Mouse (Mus musculus): ENCODE data around the gene Abi3bp. TPM values are rescaled to one million over a fixed set of nuclear protein-coding genes. Genes with fewer than 3 reads are reported as not detected.

Abi3bp gene
- total RNA-seq, 1 experiment from 2014 or later, result not detected

DNA sequence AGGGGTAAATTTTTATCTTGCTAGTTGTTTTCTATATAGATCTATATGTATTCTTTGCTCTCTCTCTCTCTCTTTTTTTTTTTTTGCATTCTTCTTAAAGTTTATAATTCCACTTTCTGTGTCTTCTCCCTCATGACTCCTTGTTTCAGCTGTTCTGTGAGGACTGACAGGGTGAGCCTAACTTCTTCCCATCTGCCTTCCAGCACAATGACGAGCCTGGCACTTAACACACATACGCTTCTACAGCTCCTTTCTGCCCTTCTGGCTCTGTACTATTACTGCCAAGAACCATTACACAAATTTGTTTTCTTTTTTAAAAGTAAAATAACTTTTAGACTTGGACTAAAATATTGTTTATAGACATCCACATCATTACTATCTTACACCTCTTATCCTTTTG lies 195.7 kb downstream of the Abi3bp start:
- no peak for ATAC-seq (replicated peaks; ENCODE audit: low read depth, poor library complexity, severe bottlenecking)

DNA sequence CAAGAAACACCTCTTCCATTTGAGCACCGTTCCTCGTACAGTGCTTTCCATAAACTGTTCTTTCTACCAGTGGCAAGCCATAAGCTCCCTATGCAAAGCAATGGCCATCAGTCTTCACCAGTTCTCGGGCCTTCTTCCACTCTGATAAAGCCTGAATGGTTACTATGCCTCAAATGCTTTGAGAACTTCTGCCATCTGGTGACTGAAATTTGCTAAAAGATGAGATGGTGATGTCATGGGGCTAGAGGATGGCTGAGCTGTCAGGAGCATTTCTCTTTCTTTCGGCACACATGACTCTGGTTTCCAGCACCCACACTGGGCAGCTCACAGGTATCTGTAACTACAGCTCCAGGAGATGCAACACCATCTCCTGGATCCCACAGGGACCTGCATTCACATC lies 199.5 kb downstream of the Abi3bp start:
- ATAC-seq (replicated peaks; ENCODE audit: low read depth, poor library complexity, severe bottlenecking), result no peak

DNA sequence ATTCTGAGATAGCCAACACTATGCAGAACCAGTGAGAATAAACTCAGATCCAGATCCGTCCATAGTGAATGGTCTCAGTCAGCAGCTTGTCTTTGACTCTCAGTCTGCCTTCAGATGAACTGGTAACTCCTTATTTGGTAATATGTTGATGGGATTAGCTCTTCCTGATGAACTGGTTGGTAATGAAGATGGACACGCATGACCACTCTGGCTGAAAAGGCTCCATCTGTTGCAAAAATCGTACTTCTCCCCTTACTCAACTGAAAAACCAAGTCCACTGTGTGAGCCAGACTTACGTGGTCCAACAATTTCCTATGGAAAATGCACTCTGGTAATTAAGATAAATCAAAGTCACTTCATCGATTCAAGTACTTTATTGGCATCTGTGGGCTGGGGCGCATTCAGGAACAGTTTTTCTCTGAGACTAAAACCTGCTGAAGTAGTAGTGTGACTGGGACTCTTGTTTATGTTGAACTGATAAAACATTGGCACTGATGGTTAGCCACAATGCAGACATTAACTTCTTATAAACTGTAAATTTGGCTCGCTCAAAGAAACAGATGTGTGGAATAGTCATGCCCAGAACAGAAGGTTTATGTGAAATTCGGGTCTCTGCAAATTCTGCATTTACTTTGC lies 203.4 kb downstream of the Abi3bp start:
- ATAC-seq (replicated peaks; ENCODE audit: low read depth, poor library complexity, severe bottlenecking), result no peak

DNA sequence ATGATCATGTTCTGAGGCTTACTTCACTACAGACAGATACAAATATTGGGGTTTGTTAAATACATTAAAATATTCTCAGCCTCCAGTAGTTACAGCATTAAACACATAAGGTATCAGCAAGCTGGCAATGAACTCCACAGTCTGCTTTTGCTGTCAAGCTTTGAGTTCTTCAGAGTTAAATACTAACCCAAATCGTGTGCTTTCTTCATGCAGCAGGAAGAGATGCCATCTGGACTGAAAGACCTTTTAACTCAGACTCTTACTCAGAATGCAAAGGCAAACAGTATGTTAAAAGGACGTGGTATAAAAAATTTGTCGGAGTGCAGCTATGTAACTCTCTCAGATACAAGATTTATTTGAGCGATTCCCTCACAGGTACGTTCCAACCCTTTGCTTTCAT lies 209.1 kb downstream of the Abi3bp start:
- ATAC-seq (replicated peaks; ENCODE audit: low read depth, poor library complexity, severe bottlenecking), result no peak

DNA sequence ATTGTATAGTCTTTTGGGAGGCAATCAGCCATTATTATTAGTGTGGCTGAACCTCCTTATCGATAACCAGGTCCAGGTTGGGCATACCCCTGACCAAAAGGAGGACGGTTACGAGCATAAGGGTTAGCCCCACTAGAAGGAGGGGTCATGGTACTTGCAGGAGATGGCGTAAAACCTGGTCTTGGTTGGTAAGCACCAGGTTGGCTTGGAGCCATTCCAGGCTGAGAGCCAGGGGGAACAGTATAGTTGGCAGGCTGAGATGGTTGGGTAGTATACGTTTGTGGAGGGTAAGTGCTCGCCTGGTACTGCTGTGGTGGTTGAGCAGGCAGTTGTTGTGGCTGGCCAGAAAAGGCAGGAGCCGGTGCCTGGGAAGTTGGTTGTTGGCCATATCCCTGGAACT lies 213.0 kb downstream of the Abi3bp start:
- ATAC-seq (replicated peaks; ENCODE audit: low read depth, poor library complexity, severe bottlenecking), result no peak

DNA sequence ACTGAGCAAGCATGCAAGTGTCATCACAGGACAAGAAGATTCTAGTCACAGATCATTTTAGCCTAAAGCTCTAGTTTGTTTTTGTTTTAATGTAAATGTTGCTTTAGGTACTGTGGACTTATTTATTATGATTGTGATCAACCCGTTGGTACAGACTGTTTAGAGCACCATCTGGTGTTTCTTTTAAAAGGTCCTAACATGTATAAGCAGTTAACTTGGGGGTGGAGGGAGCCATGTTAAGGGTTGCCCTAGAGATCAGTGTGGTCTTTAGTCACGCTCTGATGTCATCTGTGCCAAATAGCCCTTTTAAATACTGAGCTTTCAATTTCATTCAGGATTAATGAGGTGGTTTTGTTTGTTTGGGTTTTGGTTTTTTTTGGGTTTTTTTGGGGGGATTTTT lies 218.8 kb downstream of the Abi3bp start:
- ATAC-seq (replicated peaks; ENCODE audit: low read depth, poor library complexity, severe bottlenecking), result no peak

DNA sequence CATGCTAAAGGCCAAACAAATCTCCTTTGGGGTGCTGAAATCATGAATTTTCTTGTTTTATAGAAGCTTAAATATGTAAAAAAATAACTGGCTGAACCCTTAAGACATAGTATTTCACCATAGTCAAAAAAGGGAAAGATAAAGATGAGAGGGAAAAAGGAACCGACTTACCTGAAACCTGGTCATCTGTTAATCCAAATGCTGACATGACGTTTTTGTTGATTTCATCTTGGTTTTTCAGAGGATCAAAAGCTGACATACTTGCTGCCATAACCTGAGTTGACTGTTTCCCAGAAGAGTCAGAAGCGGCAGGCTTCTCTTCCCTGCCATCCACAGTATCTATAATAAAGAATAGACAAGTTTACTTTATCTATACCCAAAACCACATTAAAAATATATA lies 223.2 kb downstream of the Abi3bp start:
- ATAC-seq (replicated peaks; ENCODE audit: low read depth, poor library complexity, severe bottlenecking), result no peak

DNA sequence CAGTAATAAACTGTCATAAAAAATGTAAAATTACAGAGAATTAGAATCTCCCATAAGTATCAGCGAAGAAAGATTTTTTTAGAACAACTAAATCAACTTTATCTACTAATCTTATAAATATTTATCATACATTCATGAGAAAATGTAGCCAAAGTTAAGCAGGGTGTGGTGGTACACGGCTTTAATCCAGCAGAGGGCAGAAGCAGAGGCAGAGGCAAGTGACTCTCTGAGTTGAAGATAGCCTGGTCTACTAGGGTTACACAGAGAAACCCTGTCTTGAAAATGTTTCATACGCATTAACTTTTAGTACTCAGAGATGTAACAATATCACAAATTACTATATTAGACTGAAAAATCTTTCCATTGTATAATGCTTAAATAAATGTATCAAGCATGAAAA lies 228.1 kb downstream of the Abi3bp start:
- no peak for ATAC-seq (replicated peaks; ENCODE audit: low read depth, poor library complexity, severe bottlenecking)

DNA sequence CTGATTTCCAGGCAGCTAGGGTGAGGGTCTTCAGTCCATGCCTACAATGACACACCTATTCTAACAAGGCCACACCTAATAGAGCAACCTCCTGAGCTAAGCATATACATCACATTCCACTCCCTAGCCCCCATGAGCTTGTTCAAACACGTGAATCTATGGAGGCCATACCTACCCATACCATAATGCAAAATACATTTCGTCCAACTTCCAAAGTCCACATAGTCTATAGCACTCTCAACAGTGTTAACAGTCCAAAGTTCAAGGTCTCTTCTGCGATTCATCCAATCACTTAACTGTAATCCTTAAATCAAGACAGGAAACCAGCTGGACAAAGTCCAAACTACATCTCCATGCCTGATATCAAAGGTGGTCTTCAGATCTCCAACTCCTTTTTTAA lies 232.4 kb downstream of the Abi3bp start:
- no peak for ATAC-seq (replicated peaks; ENCODE audit: low read depth, poor library complexity, severe bottlenecking)

DNA sequence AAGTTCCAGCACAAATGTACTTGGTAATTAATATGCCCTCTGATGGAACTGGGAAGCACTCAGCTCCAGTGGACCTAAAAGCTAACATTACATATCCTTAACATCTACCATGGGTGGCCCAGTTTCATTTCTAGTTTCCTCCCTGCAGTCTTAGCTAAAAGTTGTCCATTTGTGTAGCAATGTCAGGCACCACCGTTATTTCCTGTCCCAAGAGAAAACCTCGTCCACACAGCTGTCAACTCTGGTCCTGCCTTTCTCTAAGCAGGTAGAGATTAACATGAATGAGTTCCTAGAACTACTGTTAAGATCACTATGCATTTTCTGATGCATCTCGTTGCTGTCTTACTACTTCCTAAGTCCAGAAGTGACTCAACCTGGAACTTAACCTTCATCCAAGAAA lies 237.9 kb downstream of the Abi3bp start:
- ATAC-seq (replicated peaks; ENCODE audit: low read depth, poor library complexity, severe bottlenecking), result no peak

DNA sequence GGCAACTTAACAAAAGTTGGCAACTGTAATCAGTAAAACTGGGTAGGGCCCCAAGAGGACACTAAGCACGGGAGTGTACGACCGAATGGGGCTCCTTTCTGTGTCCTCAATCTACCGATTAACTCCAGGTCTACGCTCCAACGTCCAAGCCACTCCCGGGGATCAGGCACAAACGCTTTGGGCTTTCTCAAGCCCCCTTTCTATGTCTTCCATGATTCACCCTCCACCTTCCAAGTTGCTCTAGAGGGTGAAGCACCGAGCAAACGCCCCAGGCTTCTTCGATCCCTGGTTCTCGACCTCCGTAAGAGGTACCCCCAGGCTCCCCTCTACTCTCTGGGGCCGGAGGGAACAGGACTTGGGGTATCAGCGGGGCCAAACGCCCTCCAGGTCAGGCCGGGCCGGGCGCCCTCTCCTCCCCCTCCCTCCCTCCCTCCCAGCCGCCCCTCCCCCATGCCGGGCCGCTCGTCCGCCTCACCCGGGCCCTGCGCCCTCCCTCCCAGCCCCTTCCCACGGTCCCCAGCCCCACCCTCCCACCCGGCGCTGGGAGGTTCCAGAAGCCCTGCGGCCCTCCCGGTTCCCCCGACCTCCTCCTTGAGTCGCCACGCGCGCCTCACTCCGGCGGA lies 239.0 kb downstream of the Abi3bp start:
- ATAC-seq (replicated peaks; ENCODE audit: low read depth, poor library complexity, severe bottlenecking), result no peak

DNA sequence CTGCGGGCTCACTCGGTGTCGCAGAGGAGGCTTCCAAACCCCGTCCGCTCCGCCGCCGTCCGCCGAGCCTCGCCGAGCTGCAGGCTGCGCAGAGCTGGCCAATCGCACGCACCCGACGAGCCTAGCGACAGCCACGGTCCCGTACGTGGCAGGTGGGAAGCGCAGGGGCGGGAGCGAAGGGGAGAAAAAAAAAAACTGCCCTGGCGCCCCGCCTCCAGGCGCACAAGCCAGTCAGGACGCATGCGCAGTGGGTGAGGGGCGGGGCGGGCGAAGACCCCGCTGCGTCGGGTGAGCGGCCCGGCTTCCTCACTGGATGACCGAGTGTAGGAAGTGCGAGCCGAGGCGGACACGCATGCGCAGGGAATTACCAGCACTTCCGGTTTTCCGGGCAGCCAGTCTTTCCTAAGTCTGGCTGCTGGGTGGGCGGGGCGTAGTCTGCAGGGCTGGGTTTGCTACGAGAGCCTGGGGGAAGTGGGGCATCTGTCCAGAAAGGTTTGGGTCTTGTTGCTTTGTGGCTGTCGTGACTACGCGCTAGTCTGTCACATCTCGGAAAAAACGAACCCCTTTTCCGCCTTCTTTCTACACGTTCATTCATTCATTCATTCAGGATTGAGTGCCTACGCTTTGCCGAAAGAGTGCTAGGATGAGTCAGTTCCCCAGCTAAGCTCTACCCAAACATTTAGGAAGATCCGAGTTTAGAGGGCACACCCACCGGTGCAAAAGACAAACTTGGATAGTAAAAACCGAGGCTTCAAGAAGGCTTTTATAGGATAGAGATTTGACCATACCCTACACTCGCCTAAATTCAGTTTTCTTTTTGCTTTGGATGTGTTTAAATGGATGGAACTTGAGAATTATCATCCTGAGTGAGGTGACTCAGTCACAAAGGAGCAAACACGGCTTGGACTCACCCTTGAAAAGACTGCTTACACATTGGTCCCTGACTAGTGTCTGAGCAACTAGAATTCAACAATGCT lies 239.8 kb downstream of the Abi3bp start, which contains the start of gene Tfg:
Gene Tfg (minus strand): TSS at position 227 of the 977 bp plus-strand sequence.
- peak; percentile 86 for ATAC-seq (replicated peaks; ENCODE audit: low read depth, poor library complexity, severe bottlenecking)

DNA sequence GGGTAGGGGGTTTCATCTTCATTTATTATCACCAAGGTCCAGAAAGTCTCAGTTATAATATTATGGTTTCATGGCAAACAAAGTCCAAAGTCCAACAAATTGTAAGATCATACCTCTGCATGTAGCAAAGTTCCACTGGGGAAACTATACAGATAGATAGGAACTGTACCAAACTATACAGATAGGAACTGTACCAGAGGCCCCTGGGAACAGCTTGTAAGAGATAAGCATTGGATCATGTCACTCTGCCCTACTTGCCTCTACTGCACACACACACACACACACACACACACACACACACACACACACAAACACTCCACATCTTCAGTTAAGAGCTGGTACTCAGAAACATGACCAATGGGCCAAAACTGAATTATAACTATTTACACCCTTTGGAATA lies 241.4 kb downstream of the Abi3bp start:
- ATAC-seq (replicated peaks; ENCODE audit: low read depth, poor library complexity, severe bottlenecking), result no peak

DNA sequence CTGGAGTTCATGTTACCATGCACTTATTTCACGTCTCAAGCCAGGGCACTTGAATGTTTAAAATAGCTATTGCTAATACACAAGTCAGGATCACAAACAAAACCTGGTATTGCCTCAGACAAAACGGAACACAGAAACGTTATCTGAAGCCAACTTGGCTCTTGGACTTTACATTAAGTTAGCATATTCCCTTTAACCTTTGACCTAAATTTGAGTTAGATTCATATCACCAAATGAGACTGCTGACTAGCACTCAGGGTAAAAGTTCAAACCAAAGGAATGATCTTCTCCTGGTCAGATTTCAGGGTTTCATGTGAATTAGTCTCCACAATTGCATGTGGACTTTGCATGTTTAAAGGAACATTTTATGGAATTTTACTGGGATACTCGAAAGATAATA lies 244.7 kb downstream of the Abi3bp start:
- no peak for ATAC-seq (replicated peaks; ENCODE audit: low read depth, poor library complexity, severe bottlenecking)

DNA sequence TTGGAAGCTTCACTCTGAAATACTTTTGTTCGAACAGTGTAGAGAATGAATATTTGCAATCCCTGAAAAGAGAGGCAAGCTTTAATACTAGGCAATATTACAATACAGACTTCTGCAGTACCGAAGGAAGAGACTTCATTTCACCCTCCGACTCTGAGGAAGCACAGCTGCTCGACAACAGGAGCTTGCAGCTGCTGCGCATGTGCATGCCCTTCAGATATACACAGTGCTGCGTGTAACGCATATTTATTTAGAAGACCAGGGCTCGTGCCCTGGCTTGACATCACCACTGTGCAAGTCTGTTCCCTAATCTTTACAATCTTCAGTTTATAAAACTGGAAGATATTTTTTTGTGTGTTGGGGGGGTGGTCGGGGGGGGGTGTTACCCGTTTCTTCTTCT lies 247.2 kb downstream of the Abi3bp start:
- no peak for ATAC-seq (replicated peaks; ENCODE audit: low read depth, poor library complexity, severe bottlenecking)

DNA sequence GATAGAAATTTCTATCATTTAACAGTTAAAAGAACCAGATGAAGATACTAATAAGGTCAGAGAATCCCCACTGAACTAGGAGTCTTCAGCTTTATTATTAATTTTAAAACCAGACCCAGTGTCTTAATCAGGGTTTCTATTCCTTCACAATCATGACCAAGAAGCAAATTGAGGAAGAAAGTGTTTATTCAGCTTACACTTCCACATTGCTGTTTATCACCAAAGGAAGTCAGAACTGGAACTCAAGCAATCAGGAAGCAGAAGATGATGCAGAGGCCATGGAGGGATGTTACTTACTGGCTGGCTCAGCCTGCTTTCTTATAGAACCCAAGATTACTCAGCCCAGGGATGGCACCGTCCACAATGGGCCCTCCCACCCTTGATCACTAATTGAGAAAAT lies 251.4 kb downstream of the Abi3bp start:
- no peak for ATAC-seq (replicated peaks; ENCODE audit: low read depth, poor library complexity, severe bottlenecking)

Other genes starting within 250 kb of the Abi3bp start
- 45.4 and 66.8 TPM in 2 replicates for gene Tfg, start 239.6 kb downstream of the Abi3bp start, total RNA-seq (2017)